Mouse (Mus musculus) heart, postnatal 0 days (tissue): ENCODE data around the gene Pla2g16. TPM values are rescaled to one million over a fixed set of nuclear protein-coding genes. Genes with fewer than 3 reads are reported as not detected.

Experiments used
- ATAC-seq: fragments of 200-750 bp; cut with Nextera tagmentation; 2 replicates; pipeline ENCODE4 v1.8.0; 2017; ENCODE audit warnings: low read depth, moderate number of reproducible peaks, moderate library complexity; ENCODE audit not compliant: insufficient read depth
- DNase-seq: peaks from one replicate; pipeline ENCODE4 v3.0.0-alpha.2; 2016; ENCODE audit warnings: low spot score
- H3K27ac ChIP-seq: fragments of 300-500 bp; sonication (generic); 2 replicates; pipeline ENCODE4 v1.5.1; 2014; ENCODE audit warnings: low read depth, mild to moderate bottlenecking
- H3K27me3 ChIP-seq: fragments of 300-500 bp; sonication (generic); 2 replicates; pipeline ENCODE4 v1.6.1; 2014; ENCODE audit warnings: low read length, mixed read lengths; ENCODE audit not compliant: control insufficient read depth, insufficient read depth
- H3K36me3 ChIP-seq: fragments of 300-500 bp; sonication (generic); replicated peaks from 2 replicates; pipeline ENCODE4 v1.6.1; 2014; ENCODE audit warnings: low read length, mixed read lengths; ENCODE audit not compliant: control insufficient read depth, insufficient read depth
- H3K4me1 ChIP-seq: fragments of 300-500 bp; sonication (generic); 2 replicates; pipeline ENCODE4 v1.6.1; 2014; ENCODE audit warnings: antibody characterized with exemption; ENCODE audit not compliant: control insufficient read depth, insufficient read depth
- H3K4me2 ChIP-seq: fragments of 300-500 bp; sonication (generic); 2 replicates; pipeline ENCODE4 v1.6.1; 2014; ENCODE audit warnings: low read depth, mild to moderate bottlenecking, low read length, moderate library complexity
- H3K4me3 ChIP-seq: fragments of 300-500 bp; sonication (generic); 2 replicates; pipeline ENCODE4 v1.5.1; 2014; ENCODE audit warnings: low read depth, low read length
- H3K9ac ChIP-seq: fragments of 300-500 bp; sonication (generic); replicated peaks from 2 replicates; pipeline ENCODE4 v1.6.1; 2014; ENCODE audit warnings: low read depth, low read length, mixed read lengths
- H3K9me3 ChIP-seq: fragments of 300-500 bp; sonication (generic); replicated peaks from 2 replicates; pipeline ENCODE4 v1.6.1; 2016; ENCODE audit warnings: low read length; ENCODE audit not compliant: control insufficient read depth
- CTCF ChIP-seq: IDR thresholded peaks from 2 replicates; pipeline ENCODE4 v1.5.1; 2016; ENCODE audit warnings: antibody characterized with exemption, control low read depth, low read depth
- EP300 ChIP-seq: IDR thresholded peaks from 2 replicates; pipeline ENCODE4 v1.6.1; 2016; ENCODE audit warnings: antibody characterized with exemption, low read depth
- WGBS: fragments of 180-500 bp; shearing (Covaris S2); extraction: QIAGEN DNeasy Blood & Tissue Kit; methylation state at CpG from one replicate; pipeline ENCODE4 v1.1.7; 2014; 5-methylcytosine and 5-hydroxymethylcytosine counted together
- polyA plus RNA-seq: library from polyadenylated mRNA; unstranded; fragments of >200 nt; fragmentation: Nextera tagmentation; extraction: Ambion mirVana; gene quantifications from 2 replicates; pipeline ENCODE4 v1.2.1, GENCODE M21; 2015
- total RNA-seq: library from RNA; depleted of rRNA; stranded (reverse); fragments of >200 nt; gene quantifications from 2 replicates; pipeline ENCODE4 v1.2.3, GENCODE M21; 2014; ENCODE audit warnings: low replicate concordance

Pla2g16 gene
- total and polyA plus RNA-seq, 2 experiments from 2014 or later, result 45.6 to 69.2 TPM

- no peak overlapping the region for H3K4me3 ChIP-seq
- H3K27ac ChIP-seq, result no peak overlapping the region
- peaks cover 7% of the 10 kb centered on the region for H3K4me1 ChIP-seq
- DNase-seq (no peak), ATAC-seq (no peak)
- H3K9ac ChIP-seq, result no peak overlapping the region
- WGBS, result 87% methylated on average over 3 of the region's 3 CpGs
- no peak for TF ChIP-seq EP300
- TF ChIP-seq CTCF, result no peak
- no peak overlapping the region for H3K4me2 ChIP-seq
- no peaks in the 10 kb centered on the region for H3K9me3 ChIP-seq
- H3K36me3 ChIP-seq, result no peaks in the 10 kb centered on the region
- no peaks in the 10 kb centered on the region for H3K27me3 ChIP-seq
These were observed 9.6 kb downstream of the Pla2g16 start for GRCm38 (mm10) chr19:7566826-7567225.

- DNase-seq (no peak), ATAC-seq (no peak)
- Histone ChIP-seq H3K9ac (no peak overlapping the region), H3K9me3 (no peaks in the 10 kb centered on the region), H3K27me3 (no peaks in the 10 kb centered on the region), H3K4me3 (no peak overlapping the region), H3K27ac (peak overlapping the region; percentile 16; the same call in 1 of the 2 replicates), H3K4me1 (peaks cover 7% of the 10 kb centered on the region), H3K36me3 (no peaks in the 10 kb centered on the region), H3K4me2 (no peak overlapping the region)
- WGBS, result 45% methylated on average over 3 of the region's 3 CpGs
- TF ChIP-seq CTCF (no peak), EP300 (peak; percentile 61; the same call in 1 of the 2 replicates)
These were observed 11.1 kb downstream of the Pla2g16 start for GRCm38 (mm10) chr19:7568364-7568763.

- H3K4me3 ChIP-seq, result no peak overlapping the region
- TF ChIP-seq EP300 (no peak), CTCF (no peak)
- DNase-seq (no peak), ATAC-seq (no peak)
- WGBS, result 79% methylated on average over 5 of the region's 5 CpGs
- H3K36me3 ChIP-seq, result peaks cover 8% of the 10 kb centered on the region; the same call in 1 of the 2 replicates
- no peaks in the 10 kb centered on the region for H3K9me3 ChIP-seq
- H3K27me3 ChIP-seq, result no peaks in the 10 kb centered on the region
- H3K4me2 ChIP-seq, result no peak overlapping the region
- peaks cover 7% of the 10 kb centered on the region for H3K4me1 ChIP-seq
- H3K9ac ChIP-seq, result no peak overlapping the region
- H3K27ac ChIP-seq, result no peak overlapping the region
These were observed 12.4 kb downstream of the Pla2g16 start for GRCm38 (mm10) chr19:7569650-7570049.

GRCm38 (mm10) chr19:7576180-7576579 is 18.9 kb downstream of the Pla2g16 start:
- Histone ChIP-seq H3K27ac (no peak overlapping the region), H3K4me1 (no peaks in the 10 kb centered on the region), H3K27me3 (no peaks in the 10 kb centered on the region), H3K9ac (no peak overlapping the region), H3K4me2 (no peak overlapping the region), H3K4me3 (no peak overlapping the region), H3K9me3 (no peaks in the 10 kb centered on the region), H3K36me3 (peaks cover 42% of the 10 kb centered on the region)
- no peak for DNase-seq
- no peak for TF ChIP-seq CTCF
- no peak for TF ChIP-seq EP300
- WGBS, result 71% methylated on average over 1 of the region's 1 CpGs
- ATAC-seq, result no peak

- Histone ChIP-seq H3K4me1 (peaks cover 1% of the 10 kb centered on the region; the same call in 1 of the 2 replicates), H3K4me3 (no peak overlapping the region), H3K4me2 (no peak overlapping the region), H3K9ac (no peak overlapping the region), H3K27ac (no peak overlapping the region), H3K27me3 (no peaks in the 10 kb centered on the region), H3K9me3 (no peaks in the 10 kb centered on the region), H3K36me3 (peaks cover 42% of the 10 kb centered on the region)
- ATAC-seq, result no peak
- TF ChIP-seq CTCF (no peak), EP300 (no peak)
- 83% methylated on average over 3 of the region's 3 CpGs for WGBS
- no peak for DNase-seq
These were observed 20.5 kb downstream of the Pla2g16 start for GRCm38 (mm10) chr19:7577710-7578109.

- WGBS, result 50% methylated on average over 5 of the region's 5 CpGs
These were observed 23.8 kb downstream of the Pla2g16 start for GRCm38 (mm10) chr19:7581042-7581441.

More at GRCm38 (mm10) chr19:7581042-7581441, 23.8 kb downstream of the Pla2g16 start:
- Histone ChIP-seq H3K27ac (no peak overlapping the region), H3K27me3 (no peaks in the 10 kb centered on the region), H3K9me3 (no peaks in the 10 kb centered on the region), H3K4me1 (peaks cover 32% of the 10 kb centered on the region), H3K4me3 (no peak overlapping the region), H3K9ac (no peak overlapping the region), H3K36me3 (peaks cover 25% of the 10 kb centered on the region; the same call in 1 of the 2 replicates), H3K4me2 (no peak overlapping the region)
- TF ChIP-seq CTCF (no peak), EP300 (no peak)
- no peak for ATAC-seq
- no peak for DNase-seq
